Mouse (Mus musculus) neural tube, embryonic 13.5 days (tissue): ENCODE results near the gene Nr5a1. TPM values are rescaled to one million over a fixed set of nuclear protein-coding genes. Genes with fewer than 3 reads are reported as not detected.
A peak's percentile ranks its signal among the peaks of the same experiment; 100 is the strongest.

Experiments used
- ATAC-seq: fragments of 200-750 bp; cut with Nextera tagmentation; 2 replicates; pipeline ENCODE4 v1.8.0; 2017; ENCODE audit warnings: low read depth, mild to moderate bottlenecking, moderate TSS enrichment, moderate library complexity
- H3K27ac ChIP-seq: fragments of 300-500 bp; sonication (generic); replicated peaks from 2 replicates; pipeline ENCODE4 v1.5.1; 2015; ENCODE audit warnings: moderate library complexity, mild to moderate bottlenecking, inconsistent platforms
- H3K27me3 ChIP-seq: fragments of 300-500 bp; sonication (generic); 2 replicates; pipeline ENCODE4 v1.6.1; 2015; ENCODE audit warnings: mild to moderate bottlenecking, inconsistent platforms
- H3K36me3 ChIP-seq: fragments of 300-500 bp; sonication (generic); 2 replicates; pipeline ENCODE4 v1.6.1; 2015; ENCODE audit warnings: mild to moderate bottlenecking, inconsistent platforms
- H3K4me1 ChIP-seq: fragments of 300-500 bp; sonication (generic); replicated peaks from 2 replicates; pipeline ENCODE4 v1.6.1; 2015; ENCODE audit warnings: inconsistent platforms
- H3K4me2 ChIP-seq: fragments of 300-500 bp; sonication (generic); 2 replicates; pipeline ENCODE4 v1.6.1; 2015; ENCODE audit warnings: inconsistent platforms, mild to moderate bottlenecking, moderate library complexity
- H3K4me3 ChIP-seq: fragments of 300-500 bp; sonication (generic); 2 replicates; pipeline ENCODE4 v1.5.1; 2015; ENCODE audit warnings: mild to moderate bottlenecking, inconsistent platforms
- H3K9ac ChIP-seq: fragments of 300-500 bp; sonication (generic); 2 replicates; pipeline ENCODE4 v1.6.1; 2015; ENCODE audit warnings: moderate library complexity, mild to moderate bottlenecking, inconsistent platforms
- H3K9me3 ChIP-seq: fragments of 300-500 bp; sonication (generic); 2 replicates; pipeline ENCODE4 v1.6.1; 2016; ENCODE audit warnings: inconsistent platforms
- WGBS: fragments of 180-500 bp; shearing (Covaris S2); methylation state at CpG from one replicate; pipeline ENCODE4 v1.1.7; 2015; 5-methylcytosine and 5-hydroxymethylcytosine counted together
- polyA plus RNA-seq: library from polyadenylated mRNA; unstranded; fragments of >200 nt; fragmentation: Nextera tagmentation; extraction: Ambion mirVana; gene quantifications from 2 replicates; pipeline ENCODE4 v1.2.1, GENCODE M21; 2015

The Nr5a1 gene
- polyA plus RNA-seq, 1 experiment from 2014 or later: 0.06 TPM

DNA sequence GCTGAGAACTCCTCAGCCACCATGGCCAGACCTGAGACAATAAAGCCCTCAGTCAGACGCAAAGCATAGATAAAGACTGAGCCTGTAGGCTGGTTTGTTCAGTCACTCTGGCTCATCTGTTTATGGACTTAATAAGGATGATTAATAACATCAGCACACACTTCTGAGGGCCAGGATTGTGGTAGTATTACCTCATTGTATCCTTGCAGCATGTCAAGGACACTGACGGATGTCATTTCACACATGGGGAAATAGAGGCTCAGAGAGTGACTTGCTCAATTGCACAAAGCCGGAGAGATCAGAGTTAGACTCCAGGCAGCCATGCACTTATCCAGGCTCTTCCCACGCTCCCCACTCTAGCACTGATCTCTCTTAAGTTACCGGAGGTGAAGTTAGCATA, 15.7 kb downstream of the Nr5a1 start:
- WGBS: 93% methylated on average over 5 of the region's 5 CpGs
- ATAC-seq: no peak
- Histone ChIP-seq H3K27me3 (peaks cover 57% of the 10 kb centered on the region), H3K4me2 (no peak overlapping the region), H3K9ac (no peak overlapping the region), H3K4me1 (peaks cover 15% of the 10 kb centered on the region), H3K36me3 (no peaks in the 10 kb centered on the region), H3K27ac (no peak overlapping the region), H3K4me3 (no peak overlapping the region), H3K9me3 (no peaks in the 10 kb centered on the region)

DNA sequence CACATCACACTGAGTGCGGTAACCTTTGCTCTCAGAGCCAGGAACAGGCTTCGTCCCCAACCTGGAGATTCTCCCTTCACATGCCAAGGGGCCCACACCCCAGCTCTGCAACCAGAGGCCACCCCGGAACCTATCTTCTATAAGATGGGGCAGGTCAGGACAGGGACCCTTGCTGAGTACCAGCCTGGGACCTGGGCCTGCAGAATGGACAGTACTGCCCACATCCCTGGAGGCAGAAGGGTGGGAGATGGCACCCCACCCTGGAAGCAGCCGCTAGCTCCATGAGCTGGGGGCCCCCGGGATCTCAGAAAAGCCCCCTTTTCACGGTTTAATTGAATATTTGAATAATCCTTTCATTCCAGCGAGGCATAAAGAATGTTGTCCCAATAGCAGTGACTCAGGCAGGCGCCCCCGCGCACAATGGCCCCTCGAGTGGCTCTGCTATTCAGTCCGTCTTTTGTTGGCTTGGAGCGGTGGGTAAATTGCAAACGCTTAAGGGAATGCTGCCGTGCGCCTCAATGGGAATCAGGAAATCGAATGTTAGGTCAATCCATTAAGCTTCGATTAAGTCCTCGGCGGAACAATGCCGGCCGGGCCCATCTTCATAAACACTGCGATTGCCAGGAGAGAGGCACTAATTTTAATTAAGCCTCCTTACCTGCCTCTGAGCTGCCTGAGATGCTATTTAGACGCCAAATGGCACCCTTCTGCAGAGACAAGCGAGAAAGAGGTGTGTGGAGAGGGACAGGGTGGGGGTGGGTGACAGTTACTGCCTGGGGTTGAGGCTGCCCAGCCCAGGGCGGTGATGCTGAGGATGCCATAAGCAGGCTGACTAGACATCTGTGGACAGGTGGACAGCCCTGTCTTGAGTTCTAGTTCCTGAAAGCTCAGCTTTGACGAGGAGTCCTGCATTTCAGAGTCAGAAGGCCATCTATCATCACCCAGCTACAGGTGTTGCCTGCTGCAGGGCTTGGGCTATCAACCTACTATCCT, 16.9 kb downstream of the Nr5a1 start:
- Histone ChIP-seq H3K4me2 (peak overlapping the region; percentile 31; the same call in 1 of the 2 replicates), H3K9me3 (no peaks in the 10 kb centered on the region), H3K27ac (no peak overlapping the region), H3K9ac (peak overlapping the region; percentile 38), H3K4me3 (no peak overlapping the region), H3K36me3 (no peaks in the 10 kb centered on the region), H3K4me1 (peaks cover 15% of the 10 kb centered on the region), H3K27me3 (peaks cover 52% of the 10 kb centered on the region)
- WGBS: 18% methylated on average over 27 of the region's 27 CpGs
- peak; percentile 24; the same call in 1 of the 2 replicates for ATAC-seq

DNA sequence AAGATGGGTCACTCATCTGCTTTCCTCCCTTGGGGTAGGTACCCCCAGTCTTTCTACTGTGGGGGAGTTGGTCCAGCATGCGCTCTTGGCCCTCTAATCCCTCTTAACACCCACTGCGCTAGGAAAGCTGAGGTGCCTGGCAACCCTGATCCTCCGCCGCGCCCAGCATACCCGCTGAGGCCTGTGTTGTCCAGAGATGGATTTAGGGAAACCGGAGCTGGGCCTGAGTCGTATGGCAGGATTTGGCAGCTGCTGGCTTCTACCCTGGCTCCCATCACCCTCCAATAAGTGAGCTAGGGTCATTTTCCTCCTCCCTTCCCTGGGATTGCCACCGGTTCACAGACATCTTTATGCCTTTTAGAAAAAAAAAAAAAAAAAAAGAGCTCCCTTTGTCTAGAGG, 18.6 kb downstream of the Nr5a1 start:
- no peak overlapping the region for H3K9ac ChIP-seq
- peaks cover 44% of the 10 kb centered on the region for H3K27me3 ChIP-seq
- no peak overlapping the region for H3K27ac ChIP-seq
- no peak overlapping the region for H3K4me2 ChIP-seq
- no peak overlapping the region for H3K4me3 ChIP-seq
- WGBS: 58% methylated on average over 9 of the region's 9 CpGs
- ATAC-seq: no peak
- no peaks in the 10 kb centered on the region for H3K36me3 ChIP-seq
- no peaks in the 10 kb centered on the region for H3K9me3 ChIP-seq
- H3K4me1 ChIP-seq: peaks cover 15% of the 10 kb centered on the region

DNA sequence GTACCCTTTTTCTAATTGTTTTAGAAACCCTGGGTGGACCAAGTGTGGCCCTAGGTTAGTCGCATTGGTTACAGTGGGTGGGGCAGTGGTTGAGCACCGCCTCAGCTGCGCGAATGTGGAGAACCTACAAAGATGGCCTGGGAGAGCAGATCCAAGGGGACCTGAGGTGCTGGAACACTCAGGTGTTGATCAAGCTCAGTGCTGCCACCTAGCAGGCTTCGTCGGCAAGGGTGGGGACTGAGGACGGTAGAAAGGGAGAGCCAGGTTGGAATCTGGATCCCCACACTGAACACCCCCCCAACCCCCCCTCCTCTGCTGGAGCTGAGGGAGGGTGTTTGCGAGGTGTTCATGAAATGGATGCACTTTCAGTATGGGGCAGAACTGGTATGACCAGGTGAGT, 22.8 kb downstream of the Nr5a1 start:
- Histone ChIP-seq H3K4me1 (peaks cover 23% of the 10 kb centered on the region), H3K27me3 (peaks cover 15% of the 10 kb centered on the region), H3K27ac (no peak overlapping the region), H3K4me3 (no peak overlapping the region), H3K36me3 (no peaks in the 10 kb centered on the region), H3K9ac (no peak overlapping the region), H3K4me2 (no peak overlapping the region), H3K9me3 (no peaks in the 10 kb centered on the region)
- WGBS: 18% methylated on average over 8 of the region's 8 CpGs
- ATAC-seq: no peak

DNA sequence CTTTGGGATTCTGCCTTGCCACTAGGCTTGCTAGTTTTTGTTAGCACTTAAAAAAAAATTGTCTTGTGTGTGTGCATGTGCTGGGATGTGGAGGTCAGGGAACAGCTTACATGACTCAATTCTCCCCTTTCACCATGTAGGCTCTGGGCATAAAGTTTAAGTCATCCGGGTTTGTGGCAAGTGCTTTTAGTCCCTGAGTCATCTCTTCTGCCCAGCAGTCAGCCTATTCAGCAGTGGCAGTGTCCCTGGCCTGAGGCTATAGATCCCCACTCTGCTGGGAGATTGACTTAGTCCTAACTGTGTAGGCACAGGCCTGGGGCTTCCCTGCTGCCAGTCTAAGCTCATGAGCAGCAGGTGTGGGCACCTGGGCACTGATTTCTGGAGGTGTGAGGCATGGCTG, 24.5 kb downstream of the Nr5a1 start:
- Histone ChIP-seq H3K4me1 (peaks cover 22% of the 10 kb centered on the region), H3K4me2 (no peak overlapping the region), H3K9ac (no peak overlapping the region), H3K36me3 (no peaks in the 10 kb centered on the region), H3K9me3 (no peaks in the 10 kb centered on the region), H3K27me3 (peaks cover 10% of the 10 kb centered on the region), H3K27ac (no peak overlapping the region), H3K4me3 (no peak overlapping the region)
- 42% methylated on average over 1 of the region's 1 CpGs for WGBS
- no peak for ATAC-seq

DNA sequence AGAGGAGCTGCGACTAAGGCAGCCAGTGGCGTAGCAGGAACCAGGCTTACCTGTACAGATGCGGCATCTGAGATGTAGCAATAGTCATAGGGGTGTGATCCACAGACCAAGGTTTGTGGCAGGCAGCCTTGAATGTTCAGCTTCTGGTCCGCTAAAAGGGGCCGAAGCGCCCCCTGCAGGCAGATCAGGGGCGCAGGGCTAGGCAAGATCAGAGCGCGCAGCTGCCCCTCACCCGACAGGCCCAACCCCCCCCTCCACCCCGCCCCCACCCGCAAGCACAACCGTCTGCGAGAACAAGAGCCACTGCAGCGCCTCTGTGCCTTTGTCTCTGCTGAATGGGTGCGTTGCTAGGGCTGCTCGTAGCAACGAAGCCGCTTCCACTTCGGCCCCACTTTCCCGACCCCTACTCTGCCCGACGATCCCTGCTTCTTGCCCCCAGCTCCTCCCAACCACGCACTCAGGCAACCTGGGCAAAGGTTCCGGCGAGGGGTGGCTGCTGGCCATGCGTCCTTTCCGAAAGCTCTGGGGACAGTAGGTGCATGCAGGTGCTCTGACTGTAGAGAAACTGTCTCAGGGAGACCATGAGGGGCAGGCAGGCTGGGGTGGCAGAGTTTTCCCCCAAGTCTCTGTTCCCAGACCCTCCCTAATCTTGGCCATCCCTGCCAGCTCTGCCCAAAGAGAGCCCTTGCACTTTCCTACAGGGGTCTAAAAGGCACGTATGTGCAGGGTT, 25.4 kb downstream of the Nr5a1 start:
- ATAC-seq: peak; percentile 86

DNA sequence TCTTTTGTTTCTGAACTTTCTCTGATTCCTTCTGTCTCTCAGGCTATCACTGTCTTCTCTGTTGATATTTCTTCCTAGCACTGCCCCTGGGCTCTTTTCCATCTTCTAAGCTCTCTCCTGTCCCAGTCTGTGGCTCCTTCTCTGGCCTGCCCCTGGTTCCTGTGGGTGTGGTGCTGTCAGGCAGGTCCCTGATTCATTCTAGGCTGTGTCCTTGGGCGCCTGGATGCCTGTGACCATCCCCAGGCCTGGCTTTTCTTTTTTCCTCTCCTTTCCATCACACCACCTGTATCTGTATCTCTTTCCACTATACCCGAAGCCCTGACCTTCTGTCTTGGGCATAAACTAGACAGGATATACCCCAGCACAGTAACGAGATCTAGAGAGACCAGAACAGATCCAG, 28.6 kb downstream of the Nr5a1 start:
- Histone ChIP-seq H3K36me3 (no peaks in the 10 kb centered on the region), H3K4me3 (no peak overlapping the region), H3K27ac (no peak overlapping the region), H3K9me3 (no peaks in the 10 kb centered on the region), H3K9ac (no peak overlapping the region), H3K4me2 (no peak overlapping the region), H3K27me3 (peaks cover 4% of the 10 kb centered on the region), H3K4me1 (peaks cover 22% of the 10 kb centered on the region)
- no peak for ATAC-seq
- WGBS: 75% methylated on average over 3 of the region's 3 CpGs

More for the DNA sequence above, 25.4 kb downstream of the Nr5a1 start:
- H3K4me3 ChIP-seq: peak overlapping the region; percentile 33
- H3K27ac ChIP-seq: 0 out of 2 replicates have a peak overlapping the region, but pooled peaks have one; percentile 28
- peak overlapping the region; percentile 60 for H3K9ac ChIP-seq
- no peaks in the 10 kb centered on the region for H3K9me3 ChIP-seq
- H3K36me3 ChIP-seq: no peaks in the 10 kb centered on the region
- WGBS: 3% methylated on average over 29 of the region's 29 CpGs
- peaks cover 10% of the 10 kb centered on the region for H3K27me3 ChIP-seq
- H3K4me2 ChIP-seq: peak overlapping the region; percentile 62
- peaks cover 22% of the 10 kb centered on the region for H3K4me1 ChIP-seq

DNA sequence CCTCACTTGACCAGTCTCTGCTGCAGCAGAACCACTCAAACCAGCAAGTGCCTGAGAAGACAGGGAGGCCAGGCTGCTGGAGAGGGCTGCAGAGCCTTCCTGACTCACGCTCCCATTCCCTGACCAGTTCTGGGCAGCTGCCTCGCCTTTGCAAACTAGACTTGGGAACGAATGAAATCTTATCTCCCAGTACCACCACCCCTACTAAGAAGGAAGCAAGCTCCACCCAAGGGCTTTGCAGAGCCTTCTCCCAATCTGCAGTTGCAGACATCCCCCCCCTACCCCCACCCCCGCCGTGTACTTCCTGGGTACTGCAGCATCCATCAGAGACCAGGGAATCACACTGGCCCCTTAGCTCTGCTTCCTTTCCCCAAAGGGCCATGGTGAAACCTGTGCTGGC, 31.3 kb downstream of the Nr5a1 start:
- ATAC-seq: no peak
- WGBS: 85% methylated on average over 5 of the region's 5 CpGs
- H3K4me1 ChIP-seq: peaks cover 5% of the 10 kb centered on the region

DNA sequence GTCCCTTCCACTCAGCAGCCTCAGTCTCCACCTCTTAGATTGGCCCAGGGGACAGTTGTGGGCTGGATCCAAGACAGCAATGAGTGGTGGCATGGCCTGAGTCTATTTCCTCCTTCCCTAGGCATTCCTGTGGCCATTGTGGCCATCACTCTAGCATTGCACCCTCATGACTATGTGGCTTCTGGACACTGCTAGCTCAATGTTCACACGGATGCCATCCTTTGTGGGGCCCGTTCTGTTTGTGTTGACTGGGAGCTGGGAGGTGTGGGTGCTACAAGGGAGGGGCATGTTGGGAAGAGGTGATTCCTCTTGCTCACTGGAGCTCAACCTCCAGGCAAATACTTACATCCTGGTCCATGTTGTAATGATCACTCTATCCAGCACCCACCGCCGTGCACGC, 32.1 kb downstream of the Nr5a1 start:
- ATAC-seq: no peak
- Histone ChIP-seq H3K4me2 (no peak overlapping the region), H3K27ac (no peak overlapping the region), H3K4me1 (no peaks in the 10 kb centered on the region), H3K4me3 (no peak overlapping the region), H3K27me3 (no peaks in the 10 kb centered on the region), H3K36me3 (no peaks in the 10 kb centered on the region), H3K9ac (no peak overlapping the region), H3K9me3 (no peaks in the 10 kb centered on the region)
- 90% methylated on average over 5 of the region's 5 CpGs for WGBS

More for the DNA sequence above, 31.3 kb downstream of the Nr5a1 start:
- no peak overlapping the region for H3K4me2 ChIP-seq
- H3K27me3 ChIP-seq: peaks cover 3% of the 10 kb centered on the region; the same call in 1 of the 2 replicates
- H3K36me3 ChIP-seq: no peaks in the 10 kb centered on the region
- H3K27ac ChIP-seq: no peak overlapping the region
- H3K9ac ChIP-seq: no peak overlapping the region
- H3K9me3 ChIP-seq: no peaks in the 10 kb centered on the region
- H3K4me3 ChIP-seq: no peak overlapping the region

DNA sequence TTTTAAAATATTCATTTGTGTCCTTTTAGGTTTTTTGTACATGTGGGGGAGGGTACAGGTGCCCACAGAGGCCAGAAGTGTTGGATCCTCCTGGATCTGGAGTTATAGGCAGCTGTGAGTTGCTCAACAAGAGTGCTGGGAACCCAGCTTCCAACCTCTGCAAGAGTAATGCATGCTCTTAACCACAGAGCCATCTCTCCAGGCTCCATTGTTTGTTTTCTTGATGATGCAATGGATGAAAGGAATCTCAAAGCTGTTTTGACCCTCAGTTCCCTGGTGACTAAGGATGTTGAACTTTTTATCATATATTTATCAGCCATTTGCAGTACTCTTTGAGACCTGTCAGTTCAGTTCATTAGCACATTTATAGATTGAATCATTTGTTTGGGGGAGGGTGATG, 35.4 kb downstream of the Nr5a1 start:
- no peak overlapping the region for H3K4me2 ChIP-seq
- H3K4me1 ChIP-seq: no peaks in the 10 kb centered on the region
- no peaks in the 10 kb centered on the region for H3K27me3 ChIP-seq
- no peak overlapping the region for H3K4me3 ChIP-seq
- H3K9me3 ChIP-seq: no peaks in the 10 kb centered on the region
- H3K36me3 ChIP-seq: no peaks in the 10 kb centered on the region
- H3K27ac ChIP-seq: no peak overlapping the region
- no peak overlapping the region for H3K9ac ChIP-seq
- no peak for ATAC-seq

DNA sequence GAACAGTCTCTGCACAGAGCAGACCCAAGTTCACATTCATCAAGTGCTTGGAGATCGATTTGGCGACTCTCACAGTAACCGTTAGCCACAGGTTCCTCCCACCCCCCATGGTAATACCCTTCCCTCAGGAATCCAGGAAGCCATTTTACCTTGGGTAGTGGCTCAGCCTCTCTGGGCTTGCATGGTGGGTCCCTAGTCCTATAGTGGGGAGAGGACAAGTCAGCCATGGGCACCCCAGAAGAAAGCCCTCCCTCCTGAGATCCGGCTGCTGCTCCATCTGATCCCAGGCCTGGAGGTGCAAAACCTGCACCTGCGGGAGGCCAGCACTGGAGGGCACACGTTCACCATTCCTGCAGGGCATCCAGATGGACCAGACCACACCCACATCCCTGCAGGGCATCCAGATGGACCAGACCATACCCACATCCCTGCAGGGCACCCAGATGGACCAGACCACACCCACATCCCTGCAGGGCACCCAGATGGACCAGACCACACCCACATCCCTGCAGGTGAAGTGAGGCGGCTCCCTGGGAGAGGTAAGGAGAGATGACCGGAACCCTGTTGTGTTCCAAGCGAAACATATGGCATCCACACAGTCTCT, 38.9 kb downstream of the Nr5a1 start:
- H3K4me2 ChIP-seq: no peak overlapping the region
- no peak overlapping the region for H3K9ac ChIP-seq
- no peaks in the 10 kb centered on the region for H3K36me3 ChIP-seq
- WGBS: 55% methylated on average over 9 of the region's 9 CpGs
- H3K9me3 ChIP-seq: no peaks in the 10 kb centered on the region
- peaks cover 12% of the 10 kb centered on the region; the same call in 1 of the 2 replicates for H3K27me3 ChIP-seq
- no peak for ATAC-seq
- no peak overlapping the region for H3K27ac ChIP-seq
- no peaks in the 10 kb centered on the region for H3K4me1 ChIP-seq
- H3K4me3 ChIP-seq: no peak overlapping the region

DNA sequence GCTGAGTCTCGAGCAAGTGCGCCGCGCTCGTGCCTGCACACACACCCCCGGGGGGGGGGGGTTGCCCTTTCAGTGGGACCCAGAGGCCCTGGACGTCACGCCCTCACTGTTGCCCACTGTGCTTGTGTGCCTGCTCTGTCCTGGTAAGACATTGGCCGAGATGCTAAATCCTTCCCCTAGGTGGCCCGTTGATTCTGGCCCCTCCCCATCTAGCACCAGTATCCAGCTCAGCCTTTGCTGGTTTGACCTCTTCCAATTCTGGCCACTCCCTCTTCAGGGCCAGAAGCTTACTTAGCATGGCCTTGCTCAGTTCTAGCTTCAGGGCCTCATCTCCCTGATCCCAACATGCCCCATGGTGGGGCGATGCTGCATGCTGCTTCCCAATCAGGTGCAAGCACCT, 41.8 kb downstream of the Nr5a1 start:
- no peaks in the 10 kb centered on the region for H3K9me3 ChIP-seq
- no peak overlapping the region for H3K9ac ChIP-seq
- H3K36me3 ChIP-seq: no peaks in the 10 kb centered on the region
- H3K4me2 ChIP-seq: no peak overlapping the region
- 72% methylated on average over 11 of the region's 11 CpGs for WGBS
- no peak overlapping the region for H3K4me3 ChIP-seq
- peaks cover 22% of the 10 kb centered on the region for H3K27me3 ChIP-seq
- 0 out of 2 replicates have a peak, but pooled peaks cover 3% of the 10 kb centered on the region for H3K4me1 ChIP-seq
- no peak overlapping the region for H3K27ac ChIP-seq
- ATAC-seq: no peak
